Mouse (Mus musculus) myocyte (in vitro differentiated cells): ENCODE measurements around the gene Pdk1. TPM values are rescaled to one million over a fixed set of nuclear protein-coding genes. Genes with fewer than 3 reads are reported as not detected.

Source experiments
- H3K27me3 ChIP-seq: one replicate; pipeline ENCODE4 v1.6.1; 2011; ENCODE audit not compliant: control insufficient read depth, insufficient read depth, insufficient read length
- H3K36me3 ChIP-seq: one replicate; pipeline ENCODE4 v1.6.1; 2011; ENCODE audit not compliant: control insufficient read depth, insufficient read depth
- H3K4me2 ChIP-seq: one replicate; pipeline ENCODE4 v1.6.1; 2011; ENCODE audit warnings: low read depth, control low read depth
- H3K4me3 ChIP-seq: one replicate; pipeline ENCODE4 v1.5.1; 2011; ENCODE audit warnings: mild to moderate bottlenecking, control low read depth, moderate library complexity
- H3K79me2 ChIP-seq: one replicate; pipeline ENCODE4 v1.6.1; 2011; ENCODE audit not compliant: control insufficient read depth, insufficient read depth
- H3ac ChIP-seq: one replicate; pipeline ENCODE4 v1.6.1; 2011; ENCODE audit not compliant: control insufficient read depth, insufficient read length
- CEBPB ChIP-seq: IDR thresholded peaks from 2 replicates; pipeline ENCODE4 v1.6.1; 2011; ENCODE audit warnings: mild to moderate bottlenecking, moderate library complexity; ENCODE audit not compliant: poor library complexity, insufficient read depth, severe bottlenecking
- E2F4 ChIP-seq: IDR thresholded peaks from one replicate; pipeline ENCODE4 v1.6.1; 2011; ENCODE audit warnings: mild to moderate bottlenecking, control low read depth, moderate library complexity; ENCODE audit not compliant: insufficient read depth
- MAX ChIP-seq: IDR thresholded peaks from one replicate; pipeline ENCODE4 v1.6.1; 2011; ENCODE audit warnings: low read depth, mild to moderate bottlenecking, control low read depth
- MYOD1 ChIP-seq, 3 experiments: IDR thresholded peaks; one replicate each; pipeline ENCODE4 v1.6.1; 2011; ENCODE audit warnings: control low read depth in 2 of 3, low read depth in 2 of 3, mild to moderate bottlenecking in 2 of 3, moderate library complexity in 1 of 3; ENCODE audit not compliant: insufficient read length in 2 of 3, control insufficient read depth in 1 of 3
- MYOG ChIP-seq, 3 experiments: IDR thresholded peaks; one replicate each; pipeline ENCODE4 v1.6.1; 2011; ENCODE audit warnings: control low read depth in 2 of 3, low read depth in 2 of 3, mild to moderate bottlenecking in 2 of 3; ENCODE audit not compliant: insufficient read length in 2 of 3, control insufficient read depth in 1 of 3, insufficient read depth in 1 of 3
- POLR2A ChIP-seq: IDR thresholded peaks from one replicate; pipeline ENCODE4 v1.6.1; 2011; ENCODE audit warnings: low read depth, mild to moderate bottlenecking, control low read depth, moderate library complexity; ENCODE audit not compliant: insufficient read length
- POLR2AphosphoS2 ChIP-seq: IDR thresholded peaks from one replicate; pipeline ENCODE4 v1.6.1; 2011; ENCODE audit warnings: low read depth, control low read depth; ENCODE audit not compliant: insufficient read length
- REST ChIP-seq: IDR thresholded peaks from one replicate; pipeline ENCODE4 v1.6.1; 2011; ENCODE audit warnings: mild to moderate bottlenecking, control low read depth, moderate library complexity; ENCODE audit not compliant: insufficient read depth, insufficient read length
- SRF ChIP-seq: IDR thresholded peaks from one replicate; pipeline ENCODE4 v1.6.1; 2011; ENCODE audit warnings: low read depth; ENCODE audit not compliant: control insufficient read depth, insufficient read length
- TCF12 ChIP-seq: IDR thresholded peaks from one replicate; pipeline ENCODE4 v1.6.1; 2011; ENCODE audit warnings: mild to moderate bottlenecking, control low read depth; ENCODE audit not compliant: poor library complexity, insufficient read depth, severe bottlenecking
- TCF3 ChIP-seq: IDR thresholded peaks from one replicate; pipeline ENCODE4 v1.6.1; 2011; ENCODE audit warnings: low read depth, control low read depth; ENCODE audit not compliant: insufficient read length
- USF1 ChIP-seq: IDR thresholded peaks from one replicate; pipeline ENCODE4 v1.6.1; 2011; ENCODE audit warnings: low read depth, mild to moderate bottlenecking, control low read depth, moderate library complexity
- polyA plus RNA-seq: library from polyadenylated mRNA; unstranded; fragments of >200 nt; fragmentation: generic; extraction: Trizol; gene quantifications from one replicate; pipeline ENCODE4 v1.2.1, GENCODE M21; 2012; ENCODE audit warnings: missing spikeins

Gene Pdk1
- polyA plus RNA-seq, 1 experiment, result 17.0 TPM

DNA sequence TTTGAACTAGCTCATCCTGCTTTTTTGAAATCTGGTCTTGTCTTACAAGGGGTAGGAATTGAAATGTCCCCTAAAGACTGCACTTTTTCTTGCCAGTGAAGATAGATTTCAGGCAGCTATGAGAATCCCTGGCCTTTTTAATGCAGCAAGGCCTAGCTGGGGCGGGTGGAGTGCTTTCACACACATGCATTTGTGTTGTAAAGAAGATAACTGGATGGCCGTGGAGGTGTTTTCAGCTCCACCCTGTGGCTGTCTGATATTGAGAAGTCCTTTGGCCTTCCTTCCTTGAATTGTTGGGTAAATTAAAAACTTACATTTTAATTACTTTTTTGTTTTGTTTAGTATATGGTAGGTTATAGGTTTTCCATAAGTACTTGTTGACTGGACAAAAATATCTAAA, 5.4 kb downstream of the Pdk1 start:
- H3K36me3 ChIP-seq, result peaks cover 8% of the 10 kb centered on the region

DNA sequence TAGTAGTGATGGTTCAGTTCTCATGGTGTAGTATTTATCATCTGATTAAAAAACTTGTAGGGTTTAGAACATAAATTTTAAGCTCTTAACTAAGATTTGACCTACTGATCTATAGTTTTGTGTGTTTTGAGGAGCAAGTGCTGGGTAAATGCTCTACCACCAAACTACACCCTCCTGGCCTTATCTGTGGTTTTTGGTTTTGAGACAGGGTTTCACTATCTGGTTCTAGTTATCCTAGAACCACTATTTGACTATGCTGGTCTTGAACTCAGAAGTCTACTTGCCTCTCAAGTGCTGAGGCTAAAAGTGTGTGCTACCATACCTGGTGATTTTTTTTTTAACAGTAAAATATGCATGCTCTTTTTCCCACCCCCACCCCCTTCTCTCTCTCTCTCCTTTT, 5.9 kb downstream of the Pdk1 start:
- no peak overlapping the region for H3ac ChIP-seq
- H3K27me3 ChIP-seq, result no peaks in the 10 kb centered on the region
- H3K79me2 ChIP-seq, result no peaks in the 10 kb centered on the region
- no peak overlapping the region for H3K4me2 ChIP-seq
- H3K4me3 ChIP-seq, result no peak overlapping the region
- peaks cover 8% of the 10 kb centered on the region for H3K36me3 ChIP-seq
- no peak for TF ChIP-seq TCF12
- no peak for TF ChIP-seq E2F4
- TF ChIP-seq POLR2A, result no peak
- no peak for TF ChIP-seq USF1
- no peak for TF ChIP-seq MYOD1 (IDR thresholded peaks at IDR 0.05; ENCODE audit: control insufficient read depth in 1 of 3, insufficient read length in 2 of 3, low read depth in 2 of 3)
- TF ChIP-seq MYOG (IDR thresholded peaks at IDR 0.05; ENCODE audit: control insufficient read depth in 1 of 3, insufficient read depth in 1 of 3, insufficient read length in 2 of 3, low read depth in 2 of 3), result no peak
- no peak for TF ChIP-seq REST
- no peak for TF ChIP-seq MAX

More for the DNA sequence above, 5.4 kb downstream of the Pdk1 start:
- TF ChIP-seq REST, result no peak
- TF ChIP-seq MAX, result no peak
- TF ChIP-seq TCF12, result no peak
- TF ChIP-seq POLR2A, result no peak
- no peak for TF ChIP-seq E2F4
- TF ChIP-seq TCF3, result no peak
- no peak for TF ChIP-seq USF1
- no peak for TF ChIP-seq POLR2AphosphoS2
- no peak for TF ChIP-seq CEBPB
- TF ChIP-seq SRF, result no peak
- TF ChIP-seq MYOG (IDR thresholded peaks at IDR 0.05; ENCODE audit: control insufficient read depth in 1 of 3, insufficient read depth in 1 of 3, insufficient read length in 2 of 3, low read depth in 2 of 3), result no peak
- TF ChIP-seq MYOD1 (IDR thresholded peaks at IDR 0.05; ENCODE audit: control insufficient read depth in 1 of 3, insufficient read length in 2 of 3, low read depth in 2 of 3), result no peak
- H3K79me2 ChIP-seq, result no peaks in the 10 kb centered on the region
- H3ac ChIP-seq, result no peak overlapping the region
- no peaks in the 10 kb centered on the region for H3K27me3 ChIP-seq
- H3K4me3 ChIP-seq, result no peak overlapping the region
- no peak overlapping the region for H3K4me2 ChIP-seq

GRCm38 (mm10) chr2:71882914-71883651, 10.1 kb downstream of the Pdk1 start:
- TF ChIP-seq TCF3 (no peak), SRF (no peak), MAX (no peak), REST (no peak), POLR2A (no peak), POLR2AphosphoS2 (no peak), MYOD1 (IDR thresholded peaks at IDR 0.05; ENCODE audit: control insufficient read depth in 1 of 3, insufficient read length in 2 of 3, low read depth in 2 of 3) (no peak), E2F4 (no peak), USF1 (no peak), MYOG (IDR thresholded peaks at IDR 0.05; ENCODE audit: control insufficient read depth in 1 of 3, insufficient read depth in 1 of 3, insufficient read length in 2 of 3, low read depth in 2 of 3) (no peak), TCF12 (no peak), CEBPB (no peak)
- Histone ChIP-seq H3ac (no peak overlapping the region), H3K36me3 (peaks cover 14% of the 10 kb centered on the region), H3K4me3 (no peak overlapping the region), H3K27me3 (no peaks in the 10 kb centered on the region), H3K4me2 (no peak overlapping the region), H3K79me2 (no peaks in the 10 kb centered on the region)

- Histone ChIP-seq H3K79me2 (no peaks in the 10 kb centered on the region), H3K4me3 (no peak overlapping the region), H3K27me3 (no peaks in the 10 kb centered on the region), H3ac (no peak overlapping the region), H3K4me2 (no peak overlapping the region), H3K36me3 (peaks cover 14% of the 10 kb centered on the region)
- no peak for TF ChIP-seq MAX
- no peak for TF ChIP-seq POLR2A
- TF ChIP-seq POLR2AphosphoS2, result no peak
- no peak for TF ChIP-seq MYOD1 (IDR thresholded peaks at IDR 0.05; ENCODE audit: control insufficient read depth in 1 of 3, insufficient read length in 2 of 3, low read depth in 2 of 3)
- TF ChIP-seq USF1, result no peak
- TF ChIP-seq MYOG (IDR thresholded peaks at IDR 0.05; ENCODE audit: control insufficient read depth in 1 of 3, insufficient read depth in 1 of 3, insufficient read length in 2 of 3, low read depth in 2 of 3), result no peak
- TF ChIP-seq E2F4, result no peak
- no peak for TF ChIP-seq TCF12
- no peak for TF ChIP-seq REST
- no peak for TF ChIP-seq CEBPB
- TF ChIP-seq TCF3, result no peak
- no peak for TF ChIP-seq SRF
These were observed 14.2 kb downstream of the Pdk1 start for GRCm38 (mm10) chr2:71887269-71887668.
